20 mouse cellular contexts compared by ENCODE assay signal in the genomic region with DNA sequence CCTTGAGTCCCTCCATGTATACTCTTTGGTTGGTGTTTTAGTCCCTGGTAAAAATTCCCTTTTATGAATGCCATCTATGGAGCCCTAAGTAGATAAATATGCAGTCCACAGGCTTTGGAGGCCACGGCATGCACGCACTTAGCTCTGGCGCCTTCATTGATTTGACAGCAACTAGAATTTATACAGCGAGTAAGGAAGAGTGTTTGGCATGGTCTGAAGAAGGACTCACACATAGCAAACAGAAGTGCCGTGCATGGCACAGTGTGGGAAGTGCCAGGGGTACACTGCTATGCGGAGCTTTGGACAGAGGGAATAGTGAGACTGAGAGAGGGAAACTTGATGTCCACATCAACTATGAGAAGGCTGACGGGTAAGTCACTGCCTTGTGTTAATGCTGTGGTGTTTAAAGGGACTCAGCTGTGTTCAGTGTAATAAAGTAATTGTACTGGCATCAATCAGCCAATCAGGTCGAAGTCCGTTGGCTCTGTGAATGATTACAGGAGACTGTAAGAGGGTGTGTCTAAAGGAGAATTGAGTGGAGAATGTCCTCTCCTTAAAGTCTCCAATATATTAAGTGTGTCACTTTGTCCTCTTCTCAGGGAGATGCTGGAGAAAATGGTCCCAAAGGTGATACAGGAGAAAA.
DNase-seq lines count a peak whose midpoint lies in the region; ATAC-seq and TF ChIP-seq lines count a peak whose summit lies in the region.
"Had no signal": no experiment of that assay in that cellular context is flagged by ENCODE, and none has a peak within 500 bp of the region (broad histone marks: within the 10 kb centered on the region; RNA-seq: fewer than 3 reads in every experiment).

No protein-coding gene starts in this region.

- no peak overlapping the region for H3K4me3 ChIP-seq in hindbrain, embryonic 15.5 days
- H3K4me3 ChIP-seq in hindbrain, embryonic 11.5 days (ENCODE audit: low read depth, low read length): no peak overlapping the region
- no peak overlapping the region for H3K4me3 ChIP-seq in liver, adult 2 months (ENCODE audit: insufficient read depth, low read depth, low read length)
- H3K4me3 ChIP-seq in liver, embryonic 11.5 days (ENCODE audit: low read depth, low read length): no peak overlapping the region
- H3K4me3 ChIP-seq in intestine, embryonic 16.5 days (ENCODE audit: low read length): no peak overlapping the region
- H3K4me3 ChIP-seq: embryonic facial prominence, embryonic 10.5 days; forebrain, embryonic 10.5 days; heart, adult 2 months; heart, embryonic 12.5 days; hindbrain, embryonic 10.5 days had no signal

- no peaks in the 10 kb centered on the region for H3K79me2 ChIP-seq in liver, adult 2 months (ENCODE audit: control insufficient read depth, insufficient read depth, low read length)

- no peak overlapping the region for H3K9ac ChIP-seq in hindbrain, embryonic 15.5 days
- no peak overlapping the region for H3K9ac ChIP-seq in hindbrain, embryonic 11.5 days (ENCODE audit: low read depth, low read length)
- H3K9ac ChIP-seq in liver, adult 2 months (ENCODE audit: low read depth, low read length): no peak overlapping the region
- H3K9ac ChIP-seq in liver, embryonic 11.5 days (ENCODE audit: low read depth, low read length): no peak overlapping the region
- H3K9ac ChIP-seq in intestine, embryonic 16.5 days (ENCODE audit: low read depth, low read length): no peak overlapping the region
- H3K9ac ChIP-seq: heart, embryonic 12.5 days had no signal

- H3K27ac ChIP-seq in hindbrain, embryonic 15.5 days (replicated peaks): no peak overlapping the region
- H3K27ac ChIP-seq in hindbrain, embryonic 11.5 days (ENCODE audit: low read depth, low read length): no peak overlapping the region
- H3K27ac ChIP-seq in liver, adult 2 months (replicated peaks; ENCODE audit: insufficient read depth, low read depth, low read length): no peak overlapping the region
- H3K27ac ChIP-seq in liver, embryonic 11.5 days (ENCODE audit: low read depth, low read length): no peak overlapping the region
- no peak overlapping the region for H3K27ac ChIP-seq in intestine, embryonic 16.5 days (ENCODE audit: low read length)
- H3K27ac ChIP-seq: embryonic facial prominence, embryonic 10.5 days; forebrain, embryonic 10.5 days; heart, adult 2 months; hindbrain, embryonic 10.5 days had no signal

- no peaks in the 10 kb centered on the region for H3K9me3 ChIP-seq in hindbrain, embryonic 15.5 days
- no peaks in the 10 kb centered on the region for H3K9me3 ChIP-seq in hindbrain, embryonic 11.5 days (ENCODE audit: control insufficient read depth, low read length)
- H3K9me3 ChIP-seq in liver, embryonic 11.5 days (ENCODE audit: control insufficient read depth, low read length): no peaks in the 10 kb centered on the region
- H3K9me3 ChIP-seq in intestine, embryonic 16.5 days (ENCODE audit: control insufficient read depth, low read length): no peaks in the 10 kb centered on the region
- H3K9me3 ChIP-seq: embryonic facial prominence, embryonic 10.5 days; forebrain, embryonic 10.5 days; heart, embryonic 12.5 days; hindbrain, embryonic 10.5 days had no signal

- DNase-seq in hindbrain, embryonic 11.5 days (ENCODE audit: low spot score): no peak
- DNase-seq in liver, adult 2 months (ENCODE audit: extremely low read depth, low read depth, low spot score): peak; percentile 29
- DNase-seq in liver, embryonic 11.5 days (ENCODE audit: low spot score): no peak
- no peak for DNase-seq in left cerebral cortex, adult 9 months (ENCODE audit: low spot score in 2 of 2)
- no peak for DNase-seq in adrenal gland, adult 2 months
- DNase-seq: adrenal gland, postnatal 36 days; cerebellum, adult 2 months; cerebellum, postnatal 10 days; gastrocnemius, postnatal 10 days; heart, adult 2 months had no signal

- H3K4me2 ChIP-seq in hindbrain, embryonic 15.5 days: no peak overlapping the region
- H3K4me2 ChIP-seq in hindbrain, embryonic 11.5 days (replicated peaks; ENCODE audit: low read depth, low read length): no peak overlapping the region
- H3K4me2 ChIP-seq in liver, embryonic 11.5 days: no peak overlapping the region
- H3K4me2 ChIP-seq in intestine, embryonic 16.5 days (ENCODE audit: low read depth, low read length): no peak overlapping the region
- H3K4me2 ChIP-seq: heart, embryonic 12.5 days had no signal

- no peaks in the 10 kb centered on the region for H3K27me3 ChIP-seq in hindbrain, embryonic 15.5 days
- H3K27me3 ChIP-seq in hindbrain, embryonic 11.5 days (ENCODE audit: control insufficient read depth, insufficient read depth, low read length): no peaks in the 10 kb centered on the region
- no peaks in the 10 kb centered on the region; the same call in 1 of the 2 replicates for H3K27me3 ChIP-seq in liver, adult 2 months (ENCODE audit: control insufficient read depth, insufficient read depth, low read length)
- no peaks in the 10 kb centered on the region for H3K27me3 ChIP-seq in liver, embryonic 11.5 days (replicated peaks; ENCODE audit: control insufficient read depth, insufficient read depth, low read length)
- H3K27me3 ChIP-seq in intestine, embryonic 16.5 days (replicated peaks; ENCODE audit: control insufficient read depth, insufficient read depth, low read length): no peaks in the 10 kb centered on the region
- H3K27me3 ChIP-seq: CH12.LX; heart, embryonic 12.5 days had no signal

- H3K4me1 ChIP-seq in hindbrain, embryonic 15.5 days (replicated peaks): 0 out of 2 replicates have a peak, but pooled peaks cover 8% of the 10 kb centered on the region
- H3K4me1 ChIP-seq in hindbrain, embryonic 11.5 days (replicated peaks; ENCODE audit: control insufficient read depth, insufficient read depth, low read length): 0 out of 2 replicates have a peak, but pooled peaks cover 2% of the 10 kb centered on the region
- H3K4me1 ChIP-seq in liver, adult 2 months (ENCODE audit: control insufficient read depth, insufficient read depth, low read length): no peaks in the 10 kb centered on the region
- no peaks in the 10 kb centered on the region for H3K4me1 ChIP-seq in liver, embryonic 11.5 days (replicated peaks; ENCODE audit: control insufficient read depth, insufficient read depth, low read length)
- H3K4me1 ChIP-seq in intestine, embryonic 16.5 days (ENCODE audit: control insufficient read depth, insufficient read depth, low read length): peaks cover 3% of the 10 kb centered on the region; the same call in 1 of the 2 replicates
- H3K4me1 ChIP-seq: heart, embryonic 12.5 days had no signal

- no peak for TF ChIP-seq POLR2A in liver, adult 2 months (IDR thresholded peaks at IDR 0.05; ENCODE audit: extremely low read depth, insufficient read depth, low read length)

- no peak for TF ChIP-seq CTCF in liver, adult 2 months (IDR thresholded peaks at IDR 0.05; ENCODE audit: low read depth, low read length)

- no peaks in the 10 kb centered on the region for H3K36me3 ChIP-seq in hindbrain, embryonic 15.5 days
- H3K36me3 ChIP-seq in hindbrain, embryonic 11.5 days (ENCODE audit: control insufficient read depth, insufficient read depth, low read length): no peaks in the 10 kb centered on the region
- no peaks in the 10 kb centered on the region for H3K36me3 ChIP-seq in liver, adult 2 months (ENCODE audit: control insufficient read depth, insufficient read depth, low read length)
- no peaks in the 10 kb centered on the region for H3K36me3 ChIP-seq in liver, embryonic 11.5 days (ENCODE audit: control insufficient read depth, insufficient read depth, low read length)
- no peaks in the 10 kb centered on the region for H3K36me3 ChIP-seq in intestine, embryonic 16.5 days (ENCODE audit: control insufficient read depth, insufficient read depth, low read length)
- H3K36me3 ChIP-seq: embryonic facial prominence, embryonic 10.5 days; forebrain, embryonic 10.5 days; heart, embryonic 12.5 days; hindbrain, embryonic 10.5 days had no signal

- WGBS in hindbrain, embryonic 15.5 days: 87% methylated on average over 9 of the region's 9 CpGs
- WGBS in hindbrain, embryonic 11.5 days: 87% methylated on average over 9 of the region's 9 CpGs
- WGBS in liver, adult 2 months: 75% methylated on average over 9 of the region's 9 CpGs
- 83% methylated on average over 9 of the region's 9 CpGs for WGBS in liver, embryonic 11.5 days
- 70% methylated on average over 9 of the region's 9 CpGs for WGBS in intestine, embryonic 16.5 days

- ATAC-seq in hindbrain, embryonic 15.5 days (ENCODE audit: low FRiP score, low read depth): 0 out of 2 replicates have a peak, but pooled peaks have one; percentile 38
- no peak for ATAC-seq in hindbrain, embryonic 11.5 days (ENCODE audit: low FRiP score)
- no peak for ATAC-seq in liver, embryonic 11.5 days (replicated peaks; ENCODE audit: low FRiP score)
- peak; percentile 99 for ATAC-seq in intestine, embryonic 16.5 days
- ATAC-seq: activated CD4-positive, CD25-positive, alpha-beta regulatory T cell, adult 4 months; hindbrain, embryonic 16.5 days; Patski had no signal

Comparison
In these comparisons a context has a peak if more than half of its experiments do, and no peak if none do; other contexts are left out.
1. ATAC-seq: peak in hindbrain, embryonic 15.5 days (single experiment) and intestine, embryonic 16.5 days (single experiment); none in hindbrain, embryonic 11.5 days (single experiment) and liver, embryonic 11.5 days (single experiment).